Mouse (Mus musculus) olfactory bulb, adult 2 months (tissue): ENCODE results near the gene Usp3. TPM values are rescaled to one million over a fixed set of nuclear protein-coding genes. Genes with fewer than 3 reads are reported as not detected.

Experiments used
- H3K27ac ChIP-seq: fragments of 200-500 bp; 2 replicates; pipeline ENCODE4 v1.5.1; 2012; ENCODE audit warnings: low read depth, low read length; ENCODE audit not compliant: insufficient read depth
- H3K4me1 ChIP-seq: fragments of 200-500 bp; 2 replicates; pipeline ENCODE4 v1.6.1; 2012; ENCODE audit warnings: low read length; ENCODE audit not compliant: control insufficient read depth, insufficient read depth
- H3K4me3 ChIP-seq: fragments of 200-500 bp; 2 replicates; pipeline ENCODE4 v1.5.1; 2012; ENCODE audit warnings: mild to moderate bottlenecking, low read depth, low read length, moderate library complexity; ENCODE audit not compliant: insufficient read depth
- CTCF ChIP-seq: fragments of 200-500 bp; IDR thresholded peaks from 2 replicates; pipeline ENCODE4 v1.5.1; 2012; ENCODE audit warnings: low read depth, mild to moderate bottlenecking, low read length, moderate library complexity; ENCODE audit not compliant: insufficient read depth
- POLR2A ChIP-seq: fragments of 200-500 bp; IDR thresholded peaks from 2 replicates; pipeline ENCODE4 v1.6.1; 2012; ENCODE audit warnings: mild to moderate bottlenecking, low read depth, low read length, moderate library complexity; ENCODE audit not compliant: insufficient read depth
- WGBS: fragments of 180-500 bp; shearing (Covaris S2); methylation state at CpG from one replicate; pipeline ENCODE4 v1.1.7; 2018; 5-methylcytosine and 5-hydroxymethylcytosine counted together
- polyA plus RNA-seq: library from polyadenylated mRNA; stranded (reverse); fragments of >200 nt; gene quantifications from 2 replicates; pipeline ENCODE4 v1.2.4, GENCODE M21; 2012; ENCODE audit warnings: low replicate concordance; ENCODE audit not compliant: missing spikeins, insufficient read depth, insufficient read length

Gene Usp3
- polyA plus RNA-seq, 1 experiment, result not detected

DNA sequence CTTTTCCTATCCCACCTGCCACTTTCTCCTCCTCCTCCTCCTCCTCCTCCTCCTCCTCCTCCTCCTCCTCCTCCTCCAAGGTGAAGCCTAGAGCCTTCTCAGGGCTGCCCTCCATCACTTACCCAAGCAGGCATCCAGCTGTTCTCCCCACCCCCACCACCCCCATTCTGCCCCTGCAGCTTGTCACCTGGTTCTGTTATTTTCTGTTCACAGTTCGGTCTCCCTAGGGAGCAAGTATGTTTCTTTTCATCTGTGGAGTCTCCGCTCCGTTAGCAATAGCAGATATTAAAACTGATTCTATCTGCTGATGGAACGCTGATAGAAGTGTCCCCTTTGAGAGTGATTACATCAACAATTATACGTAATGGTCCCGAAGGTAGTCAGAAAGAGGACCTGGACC lies 4.1 kb upstream of the Usp3 start:
- TF ChIP-seq CTCF, result no peak
- TF ChIP-seq POLR2A, result no peak
- H3K4me3 ChIP-seq, result no peak overlapping the region
- peaks cover 13% of the 10 kb centered on the region for H3K4me1 ChIP-seq
- 46% methylated on average over 6 of the region's 6 CpGs for WGBS
- peak overlapping the region; percentile 32; the same call in 1 of the 2 replicates for H3K27ac ChIP-seq

DNA sequence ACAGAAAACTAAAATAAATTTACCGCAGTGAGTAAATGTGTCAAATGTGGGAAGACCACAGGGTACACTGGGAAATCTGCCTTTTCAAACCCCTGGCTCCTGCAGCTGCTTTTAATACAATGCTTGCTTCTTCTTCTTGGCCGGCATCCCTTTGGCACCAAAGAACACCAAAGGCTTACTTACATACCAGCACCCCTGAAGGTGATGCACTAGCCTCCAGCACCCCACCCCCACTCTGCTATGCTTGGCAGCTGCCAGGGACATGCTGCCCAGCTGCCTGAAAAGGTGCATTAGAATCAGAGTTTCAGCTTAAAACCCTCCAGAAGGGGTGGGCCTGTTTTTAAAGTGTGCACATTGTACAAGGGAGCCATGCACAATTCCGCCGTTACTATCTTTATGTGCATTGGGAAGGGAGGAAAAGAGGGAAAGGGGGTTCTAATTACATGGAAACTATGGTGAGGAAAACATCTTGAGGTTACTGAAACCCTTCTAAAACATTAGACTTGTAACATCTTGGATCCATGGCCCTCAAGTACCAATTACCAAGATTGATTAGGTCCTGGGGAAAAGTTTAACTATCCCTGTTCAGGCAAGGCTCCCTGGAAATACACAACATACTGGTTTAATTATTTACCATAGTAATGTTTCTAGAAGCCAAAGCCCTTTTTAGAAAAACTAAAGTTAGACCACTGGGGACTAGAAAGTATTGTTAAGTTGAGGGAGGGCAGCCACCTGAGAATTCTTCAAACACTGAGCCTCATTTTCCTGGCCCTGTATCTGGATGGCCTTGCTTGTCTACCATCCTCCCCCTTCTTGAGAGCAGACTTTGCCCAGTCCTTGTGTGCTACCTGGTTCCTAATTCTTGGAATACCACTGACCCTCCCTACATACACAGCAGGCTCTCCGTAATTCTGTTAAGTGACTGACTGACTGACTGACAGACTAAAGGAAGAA lies 3.1 kb upstream of the Usp3 start:
- peak overlapping the region; percentile 40; the same call in 1 of the 2 replicates for H3K27ac ChIP-seq

GRCm38 (mm10) chr9:66594061-66594460 lies 1.1 kb upstream of the Usp3 start:
- TF ChIP-seq POLR2A, result no peak
- no peak for TF ChIP-seq CTCF
- Histone ChIP-seq H3K4me1 (peaks cover 10% of the 10 kb centered on the region), H3K27ac (no peak overlapping the region), H3K4me3 (no peak overlapping the region)
- WGBS, result 77% methylated on average over 3 of the region's 3 CpGs

More for the DNA sequence above, 3.1 kb upstream of the Usp3 start:
- WGBS, result 59% methylated on average over 5 of the region's 5 CpGs
- no peak for TF ChIP-seq POLR2A
- TF ChIP-seq CTCF, result no peak
- H3K4me3 ChIP-seq, result no peak overlapping the region
- peaks cover 13% of the 10 kb centered on the region for H3K4me1 ChIP-seq

GRCm38 (mm10) chr9:66593613-66593969 lies 649 bp upstream of the Usp3 start:
- WGBS, result 10% methylated on average over 12 of the region's 12 CpGs
- TF ChIP-seq CTCF (no peak), POLR2A (no peak)
- peaks cover 10% of the 10 kb centered on the region for H3K4me1 ChIP-seq
- H3K27ac ChIP-seq, result no peak overlapping the region
- peak overlapping the region; percentile 74 for H3K4me3 ChIP-seq

DNA sequence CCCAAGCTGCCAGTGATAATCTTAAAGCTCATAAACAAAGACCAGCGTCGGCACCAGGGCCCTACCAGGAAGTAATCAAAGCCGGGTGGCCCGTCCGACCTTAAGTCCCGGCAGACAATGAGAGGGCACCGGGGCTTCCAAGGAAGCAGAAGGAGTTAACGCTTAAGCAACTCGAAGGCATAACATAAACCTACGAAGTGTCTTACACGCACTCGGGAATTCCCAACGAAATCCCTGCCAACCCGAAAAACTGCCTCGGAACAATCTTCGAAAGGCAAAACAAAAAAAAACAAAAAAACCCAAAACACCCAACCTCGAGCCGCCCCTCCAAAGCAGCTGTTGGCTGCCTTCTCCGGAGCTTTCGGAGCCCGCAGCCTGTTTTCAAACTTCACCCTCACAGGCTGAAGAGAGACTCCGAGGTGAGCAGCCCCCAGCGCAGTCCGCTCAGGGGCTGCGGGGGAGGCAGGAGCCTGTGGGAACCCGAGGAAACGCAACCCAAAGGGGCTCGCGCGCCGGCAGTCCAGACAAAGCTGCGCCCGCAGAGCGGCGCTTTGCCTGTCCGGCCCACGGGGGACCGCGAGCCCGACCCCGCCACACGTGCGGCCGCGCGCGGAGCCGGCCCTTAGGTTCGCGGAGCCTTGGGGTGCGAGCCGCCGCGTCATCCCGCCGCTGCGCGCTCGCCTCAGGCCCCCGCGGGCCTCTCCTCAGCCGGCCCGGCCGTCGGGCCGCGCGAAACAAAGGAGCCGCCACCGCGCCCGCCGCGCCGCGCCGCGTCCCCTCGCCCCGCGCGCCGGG lies 894 bp downstream of the Usp3 start:
- under 1% methylated on average over 79 of the region's 83 CpGs for WGBS
- no peak for TF ChIP-seq CTCF
- TF ChIP-seq POLR2A, result no peak
- Histone ChIP-seq H3K27ac (peak overlapping the region; percentile 55), H3K4me3 (peak overlapping the region; percentile 74), H3K4me1 (peaks cover 9% of the 10 kb centered on the region)

DNA sequence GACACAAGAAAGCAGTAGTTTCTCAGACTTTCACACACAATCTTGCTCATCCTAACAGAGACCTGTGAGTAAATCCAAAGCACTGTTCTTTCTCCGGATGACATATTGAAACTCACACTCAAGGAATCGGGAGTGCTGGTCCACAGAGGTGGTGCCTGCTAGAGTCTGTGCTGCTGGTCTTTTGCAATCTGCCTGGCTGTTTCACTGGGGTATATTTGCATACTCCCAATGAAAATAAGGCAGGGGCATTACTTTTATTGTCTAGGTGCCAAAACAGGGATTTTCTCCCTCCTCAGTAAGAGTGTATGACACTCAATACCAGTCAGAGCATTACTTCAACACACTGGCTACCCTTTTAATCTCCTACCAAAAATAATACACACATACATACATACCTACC lies 2.9 kb downstream of the Usp3 start:
- WGBS, result 32% methylated on average over 2 of the region's 2 CpGs
- H3K27ac ChIP-seq, result no peak overlapping the region

GRCm38 (mm10) chr9:66587016-66587415 lies 5.9 kb downstream of the Usp3 start:
- WGBS, result 80% methylated on average over 1 of the region's 1 CpGs
- Histone ChIP-seq H3K4me3 (no peak overlapping the region), H3K27ac (no peak overlapping the region), H3K4me1 (no peaks in the 10 kb centered on the region)
- TF ChIP-seq CTCF (no peak), POLR2A (no peak)

More for the DNA sequence above, 2.9 kb downstream of the Usp3 start:
- Histone ChIP-seq H3K4me3 (no peak overlapping the region), H3K4me1 (peaks cover 4% of the 10 kb centered on the region)
- TF ChIP-seq CTCF, result no peak
- no peak for TF ChIP-seq POLR2A

DNA sequence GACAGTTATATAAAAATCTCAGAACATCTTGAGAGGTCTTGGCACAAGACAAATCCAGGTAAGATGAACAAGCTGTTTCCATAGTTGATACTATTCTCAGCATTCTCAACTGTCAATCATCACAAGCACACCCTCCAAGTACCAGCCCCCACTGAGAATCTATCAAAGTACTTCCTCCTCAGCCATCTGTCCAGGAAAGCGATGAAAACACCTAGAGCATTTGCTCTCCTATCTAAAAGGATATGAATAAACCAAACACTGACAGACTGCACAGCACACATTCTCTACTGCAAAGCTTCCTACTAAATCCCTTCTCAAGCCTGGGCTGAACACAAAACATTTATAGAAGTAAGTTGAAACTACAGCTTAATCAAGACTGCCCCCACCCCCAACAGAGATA lies 6.4 kb downstream of the Usp3 start:
- Histone ChIP-seq H3K4me1 (no peaks in the 10 kb centered on the region), H3K27ac (no peak overlapping the region), H3K4me3 (no peak overlapping the region)
- 78% methylated on average over 1 of the region's 1 CpGs for WGBS
- TF ChIP-seq POLR2A (no peak), CTCF (no peak)

GRCm38 (mm10) chr9:66585191-66585590 lies 7.8 kb downstream of the Usp3 start:
- H3K27ac ChIP-seq, result no peak overlapping the region
- no peaks in the 10 kb centered on the region for H3K4me1 ChIP-seq
- WGBS, result 47% methylated on average over 1 of the region's 1 CpGs
- no peak for TF ChIP-seq POLR2A
- no peak for TF ChIP-seq CTCF
- no peak overlapping the region for H3K4me3 ChIP-seq
